Mouse (Mus musculus) neural tube, embryonic 15.5 days (tissue): ENCODE results near the gene Idh2. TPM values are rescaled to one million over a fixed set of nuclear protein-coding genes. Genes with fewer than 3 reads are reported as not detected.
A peak's percentile ranks its signal among the peaks of the same experiment; 100 is the strongest.

Experiments used
- ATAC-seq: fragments of 200-750 bp; cut with Nextera tagmentation; 2 replicates; pipeline ENCODE4 v1.8.0; 2017; ENCODE audit warnings: mild to moderate bottlenecking, moderate TSS enrichment, moderate library complexity; ENCODE audit not compliant: low FRiP score
- H3K27ac ChIP-seq: fragments of 300-500 bp; sonication (generic); replicated peaks from 2 replicates; pipeline ENCODE4 v1.5.1; 2015; ENCODE audit warnings: mild to moderate bottlenecking, inconsistent platforms
- H3K27me3 ChIP-seq: fragments of 300-500 bp; sonication (generic); replicated peaks from 2 replicates; pipeline ENCODE4 v1.6.1; 2015; ENCODE audit warnings: inconsistent platforms
- H3K36me3 ChIP-seq: fragments of 300-500 bp; sonication (generic); 2 replicates; pipeline ENCODE4 v1.6.1; 2015; ENCODE audit warnings: inconsistent platforms
- H3K4me1 ChIP-seq: fragments of 300-500 bp; sonication (generic); 2 replicates; pipeline ENCODE4 v1.6.1; 2015; ENCODE audit warnings: inconsistent platforms
- H3K4me2 ChIP-seq: fragments of 300-500 bp; sonication (generic); 2 replicates; pipeline ENCODE4 v1.6.1; 2015; ENCODE audit warnings: inconsistent platforms, mild to moderate bottlenecking, moderate library complexity
- H3K4me3 ChIP-seq: fragments of 300-500 bp; sonication (generic); replicated peaks from 2 replicates; pipeline ENCODE4 v1.5.1; 2015; ENCODE audit warnings: mild to moderate bottlenecking, inconsistent platforms
- H3K9ac ChIP-seq: fragments of 300-500 bp; sonication (generic); replicated peaks from 2 replicates; pipeline ENCODE4 v1.6.1; 2015; ENCODE audit warnings: mild to moderate bottlenecking, inconsistent platforms
- H3K9me3 ChIP-seq: fragments of 300-500 bp; sonication (generic); replicated peaks from 2 replicates; pipeline ENCODE4 v1.6.1; 2016; ENCODE audit warnings: inconsistent platforms
- WGBS: fragments of 180-500 bp; shearing (Covaris S2); methylation state at CpG from one replicate; pipeline ENCODE4 v1.1.7; 2015; ENCODE audit warnings: mixed read lengths; 5-methylcytosine and 5-hydroxymethylcytosine counted together
- polyA plus RNA-seq: library from polyadenylated mRNA; unstranded; fragments of >200 nt; fragmentation: Nextera tagmentation; extraction: Ambion mirVana; gene quantifications from 2 replicates; pipeline ENCODE4 v1.2.1, GENCODE M21; 2015

Gene Idh2
- polyA plus RNA-seq, 1 experiment from 2014 or later, result 200 TPM

GRCm38 (mm10) chr7:80095598-80096309 is 19.4 kb downstream of the Idh2 start:
- Histone ChIP-seq H3K27me3 (no peaks in the 10 kb centered on the region), H3K4me3 (no peak overlapping the region), H3K36me3 (peaks cover 86% of the 10 kb centered on the region), H3K9me3 (no peaks in the 10 kb centered on the region), H3K4me2 (no peak overlapping the region), H3K9ac (no peak overlapping the region), H3K4me1 (peaks cover 12% of the 10 kb centered on the region; the same call in 1 of the 2 replicates), H3K27ac (no peak overlapping the region)
- WGBS, result 95% methylated on average over 20 of the region's 20 CpGs
- ATAC-seq, result no peak

- Histone ChIP-seq H3K4me2 (no peak overlapping the region), H3K9ac (no peak overlapping the region), H3K27ac (no peak overlapping the region), H3K4me3 (no peak overlapping the region), H3K4me1 (peaks cover 12% of the 10 kb centered on the region; the same call in 1 of the 2 replicates), H3K36me3 (peaks cover 84% of the 10 kb centered on the region), H3K9me3 (no peaks in the 10 kb centered on the region), H3K27me3 (no peaks in the 10 kb centered on the region)
- WGBS, result 49% methylated on average over 5 of the region's 5 CpGs
- no peak for ATAC-seq
Observed at GRCm38 (mm10) chr7:80094481-80094880, 20.7 kb downstream of the Idh2 start.

GRCm38 (mm10) chr7:80092351-80093046 is 22.7 kb downstream of the Idh2 start:
- peaks cover 77% of the 10 kb centered on the region for H3K36me3 ChIP-seq
- peak overlapping the region; percentile 4; the same call in 1 of the 2 replicates for H3K27ac ChIP-seq
- ATAC-seq, result peak; percentile 26; the same call in 1 of the 2 replicates

GRCm38 (mm10) chr7:80091866-80092210 is 23.4 kb downstream of the Idh2 start:
- WGBS, result 89% methylated on average over 4 of the region's 4 CpGs
- ATAC-seq, result no peak
- Histone ChIP-seq H3K9ac (no peak overlapping the region), H3K4me1 (peaks cover 12% of the 10 kb centered on the region; the same call in 1 of the 2 replicates), H3K27ac (0 out of 2 replicates have a peak overlapping the region, but pooled peaks have one; percentile 4), H3K9me3 (no peaks in the 10 kb centered on the region), H3K27me3 (no peaks in the 10 kb centered on the region), H3K4me2 (no peak overlapping the region), H3K4me3 (no peak overlapping the region), H3K36me3 (peaks cover 74% of the 10 kb centered on the region)

More at GRCm38 (mm10) chr7:80092351-80093046, 22.7 kb downstream of the Idh2 start:
- H3K9me3 ChIP-seq, result no peaks in the 10 kb centered on the region
- no peaks in the 10 kb centered on the region for H3K27me3 ChIP-seq
- 51% methylated on average over 9 of the region's 9 CpGs for WGBS
- H3K4me1 ChIP-seq, result peaks cover 12% of the 10 kb centered on the region; the same call in 1 of the 2 replicates
- H3K4me3 ChIP-seq, result no peak overlapping the region
- no peak overlapping the region for H3K9ac ChIP-seq
- no peak overlapping the region for H3K4me2 ChIP-seq

- H3K36me3 ChIP-seq, result peaks cover 74% of the 10 kb centered on the region
Observed at GRCm38 (mm10) chr7:80091004-80091865, 24.0 kb downstream of the Idh2 start.

GRCm38 (mm10) chr7:80090191-80091003 is 24.8 kb downstream of the Idh2 start:
- H3K9me3 ChIP-seq, result no peaks in the 10 kb centered on the region
- ATAC-seq, result no peak
- no peak overlapping the region for H3K27ac ChIP-seq
- peaks cover 71% of the 10 kb centered on the region for H3K36me3 ChIP-seq
- 88% methylated on average over 18 of the region's 18 CpGs for WGBS
- H3K4me3 ChIP-seq, result no peak overlapping the region
- peaks cover 12% of the 10 kb centered on the region; the same call in 1 of the 2 replicates for H3K4me1 ChIP-seq
- H3K4me2 ChIP-seq, result no peak overlapping the region
- H3K9ac ChIP-seq, result no peak overlapping the region
- no peaks in the 10 kb centered on the region for H3K27me3 ChIP-seq

More at GRCm38 (mm10) chr7:80091004-80091865, 24.0 kb downstream of the Idh2 start:
- Histone ChIP-seq H3K4me2 (no peak overlapping the region), H3K4me3 (no peak overlapping the region), H3K27ac (no peak overlapping the region), H3K27me3 (no peaks in the 10 kb centered on the region), H3K9me3 (no peaks in the 10 kb centered on the region), H3K4me1 (peaks cover 12% of the 10 kb centered on the region; the same call in 1 of the 2 replicates), H3K9ac (no peak overlapping the region)
- no peak for ATAC-seq
- 70% methylated on average over 13 of the region's 13 CpGs for WGBS

GRCm38 (mm10) chr7:80088191-80088590 is 27.0 kb downstream of the Idh2 start:
- Histone ChIP-seq H3K4me3 (no peak overlapping the region), H3K36me3 (peaks cover 52% of the 10 kb centered on the region), H3K9ac (no peak overlapping the region), H3K27me3 (no peaks in the 10 kb centered on the region), H3K27ac (no peak overlapping the region), H3K4me1 (peaks cover 12% of the 10 kb centered on the region; the same call in 1 of the 2 replicates), H3K4me2 (no peak overlapping the region), H3K9me3 (no peaks in the 10 kb centered on the region)
- no peak for ATAC-seq
- 83% methylated on average over 9 of the region's 9 CpGs for WGBS

- Histone ChIP-seq H3K27me3 (no peaks in the 10 kb centered on the region), H3K36me3 (peaks cover 59% of the 10 kb centered on the region), H3K4me1 (no peaks in the 10 kb centered on the region), H3K4me3 (no peak overlapping the region), H3K9ac (no peak overlapping the region), H3K4me2 (no peak overlapping the region), H3K27ac (no peak overlapping the region), H3K9me3 (no peaks in the 10 kb centered on the region)
- WGBS, result 83% methylated on average over 33 of the region's 33 CpGs
- ATAC-seq, result no peak
Observed at GRCm38 (mm10) chr7:80085970-80086715, 29.0 kb downstream of the Idh2 start.

GRCm38 (mm10) chr7:80084484-80084931 is 30.7 kb downstream of the Idh2 start:
- no peak overlapping the region for H3K27ac ChIP-seq
- ATAC-seq, result no peak
- 44% methylated on average over 7 of the region's 7 CpGs for WGBS

More at GRCm38 (mm10) chr7:80084484-80084931, 30.7 kb downstream of the Idh2 start:
- Histone ChIP-seq H3K9me3 (no peaks in the 10 kb centered on the region), H3K4me1 (peaks cover 7% of the 10 kb centered on the region; the same call in 1 of the 2 replicates), H3K36me3 (peaks cover 46% of the 10 kb centered on the region), H3K9ac (no peak overlapping the region), H3K4me2 (no peak overlapping the region), H3K27me3 (no peaks in the 10 kb centered on the region), H3K4me3 (no peak overlapping the region)
